Mouse (Mus musculus) limb, embryonic 10.5 days (tissue): ENCODE data around the gene Cpz. TPM values are rescaled to one million over a fixed set of nuclear protein-coding genes. Genes with fewer than 3 reads are reported as not detected.

ENCODE experiments used
- DNase-seq: peaks from one replicate; pipeline ENCODE4 v3.0.0-alpha.2; 2017; ENCODE audit warnings: low spot score
- H3K27ac ChIP-seq: fragments of 300-500 bp; sonication (generic); 2 replicates; pipeline ENCODE4 v1.5.1; 2016; ENCODE audit warnings: mild to moderate bottlenecking
- H3K27me3 ChIP-seq: fragments of 300-500 bp; sonication (generic); 2 replicates; pipeline ENCODE4 v1.6.1; 2016; ENCODE audit warnings: low read depth, mild to moderate bottlenecking; ENCODE audit not compliant: poor library complexity, severe bottlenecking
- H3K36me3 ChIP-seq: fragments of 300-500 bp; sonication (generic); 2 replicates; pipeline ENCODE4 v1.6.1; 2016; ENCODE audit warnings: mild to moderate bottlenecking, moderate library complexity
- H3K4me1 ChIP-seq: fragments of 300-500 bp; sonication (generic); 2 replicates; pipeline ENCODE4 v1.6.1; 2016
- H3K4me3 ChIP-seq: fragments of 300-500 bp; sonication (generic); 2 replicates; pipeline ENCODE4 v1.5.1; 2016; ENCODE audit warnings: mild to moderate bottlenecking, moderate library complexity
- H3K9me3 ChIP-seq: fragments of 300-500 bp; sonication (generic); replicated peaks from 2 replicates; pipeline ENCODE4 v1.6.1; 2016; ENCODE audit warnings: mild to moderate bottlenecking
- WGBS: fragments of 180-500 bp; shearing (Covaris S2); methylation state at CpG from one replicate; pipeline ENCODE4 v1.1.7; 2016; 5-methylcytosine and 5-hydroxymethylcytosine counted together
- polyA plus RNA-seq: library from polyadenylated mRNA; unstranded; fragments of >200 nt; fragmentation: Nextera tagmentation; extraction: Ambion mirVana; gene quantifications from 2 replicates; pipeline ENCODE4 v1.2.1, GENCODE M21; 2016

The Cpz gene
- polyA plus RNA-seq, 1 experiment from 2014 or later = 4.2 TPM

- WGBS = 77% methylated on average over 7 of the region's 7 CpGs
- DNase-seq = no peak
- H3K9me3 ChIP-seq = no peaks in the 10 kb centered on the region
- peaks cover 57% of the 10 kb centered on the region for H3K4me1 ChIP-seq
- H3K27me3 ChIP-seq = peaks cover 78% of the 10 kb centered on the region
- no peak overlapping the region for H3K27ac ChIP-seq
- no peaks in the 10 kb centered on the region for H3K36me3 ChIP-seq
- H3K4me3 ChIP-seq = no peak overlapping the region
Measured at GRCm38 (mm10) chr5:35457364-35457763, 68.1 kb downstream of the Cpz start.

GRCm38 (mm10) chr5:35454187-35454800, 71.2 kb downstream of the Cpz start:
- 18% methylated on average over 17 of the region's 17 CpGs for WGBS
- Histone ChIP-seq H3K27me3 (peaks cover 86% of the 10 kb centered on the region), H3K9me3 (no peaks in the 10 kb centered on the region)

More at GRCm38 (mm10) chr5:35454187-35454800, 71.2 kb downstream of the Cpz start:
- DNase-seq = peak; percentile 47
- Histone ChIP-seq H3K36me3 (no peaks in the 10 kb centered on the region), H3K4me1 (peaks cover 59% of the 10 kb centered on the region), H3K4me3 (peak overlapping the region; percentile 27; the same call in 1 of the 2 replicates), H3K27ac (peak overlapping the region; percentile 42)

Other genes starting within 250 kb of the Cpz start
- not detected in 2 replicates for gene Adra2c, start 247.4 kb downstream of the Cpz start, polyA plus RNA-seq
- 0.13 and 0.35 TPM in 2 replicates for gene Hmx1, start 136.6 kb downstream of the Cpz start, polyA plus RNA-seq
- gene Trmt44, start 49.4 kb upstream of the Cpz start, polyA plus RNA-seq = 10.1 and 10.6 TPM in 2 replicates
- 7.3 and 11.5 TPM in 2 replicates for gene Acox3, start 57.3 kb upstream of the Cpz start, polyA plus RNA-seq
- 0.51 and 0.62 TPM in 2 replicates for gene Htra3, start 154.1 kb upstream of the Cpz start, polyA plus RNA-seq
- 4.9 and 6.6 TPM in 2 replicates for gene Sh3tc1, start 214.3 kb upstream of the Cpz start, polyA plus RNA-seq
- 0.74 and 0.92 TPM in 2 replicates for gene Ablim2, start 232.2 kb upstream of the Cpz start, polyA plus RNA-seq